Mouse (Mus musculus): ENCODE results near the gene Hpca. TPM values are rescaled to one million over a fixed set of nuclear protein-coding genes. Genes with fewer than 3 reads are reported as not detected.
A peak's percentile ranks its signal among the peaks of the same experiment; 100 is the strongest.

Hpca gene
- polyA plus RNA-seq (2015; fragmentation: Nextera tagmentation; extraction: Ambion mirVana) = 2.0 and 2.8 TPM in 2 replicates

GRCm38 (mm10) chr4:129121569-129122086 is at the start of gene Hpca:
Hpca (minus strand) TSS chr4:129122036.
- WGBS = 1% methylated on average over 17 of the region's 17 CpGs
- Histone ChIP-seq H3K4me3 (replicated peaks) (peak within 1 kb of the TSS; percentile 54), H3K27ac (no peak within 1 kb of the TSS), H3K9me3 (replicated peaks) (no peaks in the 10 kb centered on the region), H3K36me3 (no peaks in the 10 kb centered on the region), H3K27me3 (peaks cover 64% of the 10 kb centered on the region), H3K9ac (0 out of 2 replicates have a peak within 1 kb of the TSS, but pooled peaks have one; percentile 9), H3K4me1 (peaks cover 37% of the 10 kb centered on the region), H3K4me2 (peak within 1 kb of the TSS; percentile 91)
- no peak; the same call in 1 of the 2 replicates for ATAC-seq (replicated peaks; ENCODE audit: low FRiP score)

GRCm38 (mm10) chr4:129161581-129162255 is 39.9 kb upstream of the Hpca start:
- H3K36me3 ChIP-seq = peaks cover 74% of the 10 kb centered on the region
- no peaks in the 10 kb centered on the region for H3K9me3 ChIP-seq (replicated peaks)

GRCm38 (mm10) chr4:129161076-129161475 is 39.2 kb upstream of the Hpca start:
- H3K9ac ChIP-seq = no peak overlapping the region
- H3K27me3 ChIP-seq = no peaks in the 10 kb centered on the region
- 97% methylated on average over 1 of the region's 1 CpGs for WGBS
- H3K4me3 ChIP-seq (replicated peaks) = no peak overlapping the region
- no peak overlapping the region for H3K27ac ChIP-seq
- peaks cover 77% of the 10 kb centered on the region for H3K36me3 ChIP-seq
- no peaks in the 10 kb centered on the region for H3K4me1 ChIP-seq
- H3K4me2 ChIP-seq = no peak overlapping the region
- no peak for ATAC-seq (replicated peaks; ENCODE audit: low FRiP score)
- no peaks in the 10 kb centered on the region for H3K9me3 ChIP-seq (replicated peaks)

More at GRCm38 (mm10) chr4:129161581-129162255, 39.9 kb upstream of the Hpca start:
- no peak overlapping the region for H3K4me2 ChIP-seq
- H3K27ac ChIP-seq = no peak overlapping the region
- H3K4me1 ChIP-seq = no peaks in the 10 kb centered on the region
- H3K27me3 ChIP-seq = no peaks in the 10 kb centered on the region
- 85% methylated on average over 3 of the region's 4 CpGs for WGBS
- no peak overlapping the region for H3K4me3 ChIP-seq (replicated peaks)
- no peak overlapping the region for H3K9ac ChIP-seq
- no peak for ATAC-seq (replicated peaks; ENCODE audit: low FRiP score)

GRCm38 (mm10) chr4:129158549-129158948 is 36.7 kb upstream of the Hpca start:
- H3K4me2 ChIP-seq = no peak overlapping the region
- peaks cover 80% of the 10 kb centered on the region for H3K36me3 ChIP-seq
- no peak for ATAC-seq (replicated peaks; ENCODE audit: low FRiP score)
- 60% methylated on average over 3 of the region's 3 CpGs for WGBS
- H3K9ac ChIP-seq = no peak overlapping the region
- no peak overlapping the region for H3K4me3 ChIP-seq (replicated peaks)
- H3K9me3 ChIP-seq (replicated peaks) = no peaks in the 10 kb centered on the region
- no peak overlapping the region for H3K27ac ChIP-seq
- H3K4me1 ChIP-seq = no peaks in the 10 kb centered on the region
- no peaks in the 10 kb centered on the region for H3K27me3 ChIP-seq

GRCm38 (mm10) chr4:129157541-129157940 is 35.7 kb upstream of the Hpca start:
- Histone ChIP-seq H3K9ac (no peak overlapping the region), H3K9me3 (replicated peaks) (no peaks in the 10 kb centered on the region), H3K4me2 (no peak overlapping the region), H3K4me1 (no peaks in the 10 kb centered on the region), H3K27ac (no peak overlapping the region), H3K36me3 (peaks cover 80% of the 10 kb centered on the region), H3K27me3 (no peaks in the 10 kb centered on the region), H3K4me3 (replicated peaks) (no peak overlapping the region)
- ATAC-seq (replicated peaks; ENCODE audit: low FRiP score) = no peak
- 97% methylated on average over 5 of the region's 5 CpGs for WGBS

GRCm38 (mm10) chr4:129151276-129151811 is 29.5 kb upstream of the Hpca start:
- Histone ChIP-seq H3K36me3 (peaks cover 75% of the 10 kb centered on the region), H3K27ac (peak overlapping the region; percentile 61; the same call in 1 of the 2 replicates)
- WGBS = 83% methylated on average over 4 of the region's 4 CpGs

GRCm38 (mm10) chr4:129149321-129149720 is 27.5 kb upstream of the Hpca start:
- Histone ChIP-seq H3K27me3 (no peaks in the 10 kb centered on the region), H3K27ac (no peak overlapping the region), H3K4me3 (replicated peaks) (no peak overlapping the region), H3K4me1 (peaks cover 16% of the 10 kb centered on the region; the same call in 1 of the 2 replicates), H3K9me3 (replicated peaks) (no peaks in the 10 kb centered on the region), H3K4me2 (no peak overlapping the region), H3K9ac (no peak overlapping the region), H3K36me3 (peaks cover 56% of the 10 kb centered on the region)
- ATAC-seq (replicated peaks; ENCODE audit: low FRiP score) = no peak
- 75% methylated on average over 1 of the region's 1 CpGs for WGBS

More at GRCm38 (mm10) chr4:129151276-129151811, 29.5 kb upstream of the Hpca start:
- H3K27me3 ChIP-seq = no peaks in the 10 kb centered on the region
- H3K4me1 ChIP-seq = peaks cover 11% of the 10 kb centered on the region; the same call in 1 of the 2 replicates
- H3K9me3 ChIP-seq (replicated peaks) = no peaks in the 10 kb centered on the region
- no peak overlapping the region for H3K4me2 ChIP-seq
- H3K4me3 ChIP-seq (replicated peaks) = no peak overlapping the region
- peak; percentile 67 for ATAC-seq (replicated peaks; ENCODE audit: low FRiP score)
- no peak overlapping the region for H3K9ac ChIP-seq

- no peak overlapping the region for H3K4me3 ChIP-seq (replicated peaks)
- 68% methylated on average over 13 of the region's 13 CpGs for WGBS
- no peak for ATAC-seq (replicated peaks; ENCODE audit: low FRiP score)
- H3K36me3 ChIP-seq = peaks cover 40% of the 10 kb centered on the region
- H3K9ac ChIP-seq = no peak overlapping the region
- 0 out of 2 replicates have a peak overlapping the region, but pooled peaks have one; percentile 16 for H3K4me2 ChIP-seq
- no peaks in the 10 kb centered on the region for H3K27me3 ChIP-seq
- no peaks in the 10 kb centered on the region for H3K9me3 ChIP-seq (replicated peaks)
- H3K27ac ChIP-seq = peak overlapping the region; percentile 72
- H3K4me1 ChIP-seq = peaks cover 19% of the 10 kb centered on the region; the same call in 1 of the 2 replicates
These were observed 25.8 kb upstream of the Hpca start for GRCm38 (mm10) chr4:129147552-129148103.

- WGBS = 57% methylated on average over 2 of the region's 2 CpGs
- no peak for ATAC-seq (replicated peaks; ENCODE audit: low FRiP score)
These were observed 24.6 kb upstream of the Hpca start for GRCm38 (mm10) chr4:129146392-129146791.

GRCm38 (mm10) chr4:129145943-129146342 is 24.1 kb upstream of the Hpca start:
- Histone ChIP-seq H3K4me1 (peaks cover 29% of the 10 kb centered on the region), H3K9me3 (replicated peaks) (no peaks in the 10 kb centered on the region), H3K9ac (no peak overlapping the region), H3K27ac (no peak overlapping the region), H3K4me3 (replicated peaks) (no peak overlapping the region), H3K27me3 (no peaks in the 10 kb centered on the region), H3K4me2 (no peak overlapping the region), H3K36me3 (peaks cover 24% of the 10 kb centered on the region)
- WGBS = 63% methylated on average over 4 of the region's 4 CpGs
- ATAC-seq (replicated peaks; ENCODE audit: low FRiP score) = no peak

More at GRCm38 (mm10) chr4:129146392-129146791, 24.6 kb upstream of the Hpca start:
- H3K27ac ChIP-seq = peak overlapping the region; percentile 51; the same call in 1 of the 2 replicates
- H3K4me2 ChIP-seq = no peak overlapping the region
- no peaks in the 10 kb centered on the region for H3K27me3 ChIP-seq
- peaks cover 28% of the 10 kb centered on the region for H3K36me3 ChIP-seq
- no peak overlapping the region for H3K4me3 ChIP-seq (replicated peaks)
- no peaks in the 10 kb centered on the region for H3K9me3 ChIP-seq (replicated peaks)
- H3K4me1 ChIP-seq = peaks cover 26% of the 10 kb centered on the region; the same call in 1 of the 2 replicates
- no peak overlapping the region for H3K9ac ChIP-seq

GRCm38 (mm10) chr4:129145411-129145810 is 23.6 kb upstream of the Hpca start:
- Histone ChIP-seq H3K4me1 (peaks cover 32% of the 10 kb centered on the region), H3K4me2 (no peak overlapping the region), H3K9me3 (replicated peaks) (no peaks in the 10 kb centered on the region), H3K36me3 (peaks cover 18% of the 10 kb centered on the region), H3K4me3 (replicated peaks) (no peak overlapping the region), H3K9ac (no peak overlapping the region), H3K27me3 (no peaks in the 10 kb centered on the region), H3K27ac (no peak overlapping the region; the same call in 1 of the 2 replicates)
- ATAC-seq (replicated peaks; ENCODE audit: low FRiP score) = no peak
- WGBS = 61% methylated on average over 4 of the region's 4 CpGs

Measured in kidney, embryonic 15.5 days (tissue).